Mouse (Mus musculus): ENCODE data around the gene Hoxa6. TPM values are rescaled to one million over a fixed set of nuclear protein-coding genes. Genes with fewer than 3 reads are reported as not detected.
A peak's percentile ranks its signal among the peaks of the same experiment; 100 is the strongest.

Hoxa6 gene
- polyA plus RNA-seq, 1 experiment from 2014 or later, result not detected

- Histone ChIP-seq H3K9ac (no peak overlapping the region), H3K36me3 (replicated peaks) (no peaks in the 10 kb centered on the region), H3K27me3 (peaks cover 100% of the 10 kb centered on the region), H3K9me3 (replicated peaks) (no peaks in the 10 kb centered on the region), H3K4me1 (replicated peaks) (no peaks in the 10 kb centered on the region), H3K4me2 (no peak overlapping the region), H3K27ac (replicated peaks) (no peak overlapping the region), H3K4me3 (replicated peaks) (no peak overlapping the region)
- 2% methylated on average over 23 of the region's 23 CpGs for WGBS (ENCODE audit: insufficient replicate concordance)
- no peak for ATAC-seq (ENCODE audit: insufficient read depth)
Observed at GRCm38 (mm10) chr6:52247766-52248637, 39.5 kb upstream of the Hoxa6 start.

- H3K4me3 ChIP-seq (replicated peaks), result no peak overlapping the region
- ATAC-seq (ENCODE audit: insufficient read depth), result no peak
- H3K27ac ChIP-seq (replicated peaks), result no peak overlapping the region
- no peak overlapping the region for H3K9ac ChIP-seq
- no peaks in the 10 kb centered on the region for H3K9me3 ChIP-seq (replicated peaks)
- H3K4me2 ChIP-seq, result no peak overlapping the region
- no peaks in the 10 kb centered on the region for H3K36me3 ChIP-seq (replicated peaks)
- no peaks in the 10 kb centered on the region for H3K4me1 ChIP-seq (replicated peaks)
- WGBS (ENCODE audit: insufficient replicate concordance), result 0% methylated on average over 3 of the region's 3 CpGs
- peaks cover 100% of the 10 kb centered on the region for H3K27me3 ChIP-seq
Observed at GRCm38 (mm10) chr6:52246916-52247315, 38.4 kb upstream of the Hoxa6 start.

GRCm38 (mm10) chr6:52246403-52246803 lies 37.9 kb upstream of the Hoxa6 start:
- no peak for ATAC-seq (ENCODE audit: insufficient read depth)
- Histone ChIP-seq H3K9me3 (replicated peaks) (no peaks in the 10 kb centered on the region), H3K9ac (no peak overlapping the region), H3K4me1 (replicated peaks) (no peaks in the 10 kb centered on the region), H3K27me3 (peaks cover 100% of the 10 kb centered on the region), H3K27ac (replicated peaks) (no peak overlapping the region), H3K4me2 (no peak overlapping the region), H3K36me3 (replicated peaks) (no peaks in the 10 kb centered on the region), H3K4me3 (replicated peaks) (no peak overlapping the region)
- whole genome bisulfite sequencing (ENCODE audit: insufficient replicate concordance), result 2% methylated on average over 26 of the region's 26 CpGs

GRCm38 (mm10) chr6:52245757-52246142 lies 37.2 kb upstream of the Hoxa6 start, which contains the start of gene Hoxa11:
Gene Hoxa11, minus strand, starts transcription at chr6:52245810.
- H3K4me3 ChIP-seq (replicated peaks), result no peak within 1 kb of the TSS
- H3K4me1 ChIP-seq (replicated peaks), result no peaks in the 10 kb centered on the region

GRCm38 (mm10) chr6:52245040-52245756 lies 36.7 kb upstream of the Hoxa6 start:
- Histone ChIP-seq H3K9me3 (replicated peaks) (no peaks in the 10 kb centered on the region), H3K27me3 (peaks cover 100% of the 10 kb centered on the region), H3K4me3 (replicated peaks) (no peak overlapping the region), H3K4me2 (no peak overlapping the region), H3K9ac (no peak overlapping the region), H3K36me3 (replicated peaks) (no peaks in the 10 kb centered on the region), H3K27ac (replicated peaks) (no peak overlapping the region), H3K4me1 (replicated peaks) (no peaks in the 10 kb centered on the region)
- no peak for ATAC-seq (ENCODE audit: insufficient read depth)
- 1% methylated on average over 70 of the region's 71 CpGs for WGBS (ENCODE audit: insufficient replicate concordance)

More at GRCm38 (mm10) chr6:52245757-52246142, 37.2 kb upstream of the Hoxa6 start, which contains the start of gene Hoxa11:
- Histone ChIP-seq H3K9ac (no peak within 1 kb of the TSS), H3K36me3 (replicated peaks) (no peaks in the 10 kb centered on the region), H3K9me3 (replicated peaks) (no peaks in the 10 kb centered on the region), H3K4me2 (no peak within 1 kb of the TSS), H3K27me3 (peaks cover 100% of the 10 kb centered on the region), H3K27ac (replicated peaks) (no peak within 1 kb of the TSS)
- ATAC-seq (ENCODE audit: insufficient read depth), result no peak
- WGBS (ENCODE audit: insufficient replicate concordance), result under 1% methylated on average over 20 of the region's 20 CpGs

GRCm38 (mm10) chr6:52244471-52245039 lies 36.0 kb upstream of the Hoxa6 start:
- Histone ChIP-seq H3K4me1 (replicated peaks) (no peaks in the 10 kb centered on the region), H3K27ac (replicated peaks) (no peak overlapping the region), H3K4me2 (no peak overlapping the region), H3K9ac (no peak overlapping the region), H3K4me3 (replicated peaks) (no peak overlapping the region), H3K27me3 (peaks cover 100% of the 10 kb centered on the region), H3K9me3 (replicated peaks) (no peaks in the 10 kb centered on the region), H3K36me3 (replicated peaks) (no peaks in the 10 kb centered on the region)
- WGBS (ENCODE audit: insufficient replicate concordance), result 3% methylated on average over 23 of the region's 23 CpGs
- ATAC-seq (ENCODE audit: insufficient read depth), result no peak

- no peak for ATAC-seq (ENCODE audit: insufficient read depth)
- WGBS (ENCODE audit: insufficient replicate concordance), result under 1% methylated on average over 12 of the region's 12 CpGs
- H3K27me3 ChIP-seq, result peaks cover 100% of the 10 kb centered on the region
- no peak overlapping the region for H3K9ac ChIP-seq
- no peaks in the 10 kb centered on the region for H3K9me3 ChIP-seq (replicated peaks)
- H3K36me3 ChIP-seq (replicated peaks), result no peaks in the 10 kb centered on the region
- H3K4me3 ChIP-seq (replicated peaks), result no peak overlapping the region
- no peaks in the 10 kb centered on the region for H3K4me1 ChIP-seq (replicated peaks)
- no peak overlapping the region for H3K27ac ChIP-seq (replicated peaks)
- no peak overlapping the region for H3K4me2 ChIP-seq
Observed at GRCm38 (mm10) chr6:52243681-52244121, 35.2 kb upstream of the Hoxa6 start.

GRCm38 (mm10) chr6:52242801-52243332 lies 34.3 kb upstream of the Hoxa6 start:
- peaks cover 100% of the 10 kb centered on the region for H3K27me3 ChIP-seq
- H3K4me3 ChIP-seq (replicated peaks), result no peak overlapping the region
- no peaks in the 10 kb centered on the region for H3K9me3 ChIP-seq (replicated peaks)
- no peak overlapping the region for H3K27ac ChIP-seq (replicated peaks)
- no peak overlapping the region for H3K9ac ChIP-seq
- ATAC-seq (ENCODE audit: insufficient read depth), result no peak
- no peak overlapping the region for H3K4me2 ChIP-seq
- H3K4me1 ChIP-seq (replicated peaks), result no peaks in the 10 kb centered on the region
- 6% methylated on average over 4 of the region's 4 CpGs for WGBS (ENCODE audit: insufficient replicate concordance)
- H3K36me3 ChIP-seq (replicated peaks), result no peaks in the 10 kb centered on the region

GRCm38 (mm10) chr6:52241001-52241621 lies 32.6 kb upstream of the Hoxa6 start:
- Histone ChIP-seq H3K4me3 (replicated peaks) (no peak overlapping the region), H3K27ac (replicated peaks) (no peak overlapping the region), H3K27me3 (peaks cover 100% of the 10 kb centered on the region), H3K4me2 (no peak overlapping the region), H3K36me3 (replicated peaks) (no peaks in the 10 kb centered on the region), H3K4me1 (replicated peaks) (no peaks in the 10 kb centered on the region), H3K9me3 (replicated peaks) (no peaks in the 10 kb centered on the region), H3K9ac (no peak overlapping the region)
- ATAC-seq (ENCODE audit: insufficient read depth), result no peak
- WGBS (ENCODE audit: insufficient replicate concordance), result 3% methylated on average over 9 of the region's 9 CpGs

GRCm38 (mm10) chr6:52240389-52241000 lies 32.0 kb upstream of the Hoxa6 start, which contains the start of gene Hoxa10:
Gene Hoxa10, minus strand, starts transcription at chr6:52240854.
- H3K36me3 ChIP-seq (replicated peaks), result no peaks in the 10 kb centered on the region
- no peaks in the 10 kb centered on the region for H3K9me3 ChIP-seq (replicated peaks)
- peak within 1 kb of the TSS; percentile 23; the same call in 1 of the 2 replicates for H3K4me2 ChIP-seq
- no peak within 1 kb of the TSS for H3K9ac ChIP-seq
- ATAC-seq (ENCODE audit: insufficient read depth), result no peak
- H3K4me3 ChIP-seq (replicated peaks), result no peak within 1 kb of the TSS
- H3K27ac ChIP-seq (replicated peaks), result no peak within 1 kb of the TSS
- 1% methylated on average over 35 of the region's 35 CpGs for WGBS (ENCODE audit: insufficient replicate concordance)
- H3K27me3 ChIP-seq, result peaks cover 100% of the 10 kb centered on the region
- no peaks in the 10 kb centered on the region for H3K4me1 ChIP-seq (replicated peaks)

Data from liver, embryonic 15.5 days (tissue).